Mouse (Mus musculus): ENCODE data around the gene Ptrh1. TPM values are rescaled to one million over a fixed set of nuclear protein-coding genes. Genes with fewer than 3 reads are reported as not detected.

The Ptrh1 gene
- polyA plus RNA-seq, 1 experiment from 2014 or later = 1.1 TPM

- Histone ChIP-seq H3K4me2 (ENCODE audit: low read depth, low read length) (no peak overlapping the region), H3K4me3 (ENCODE audit: low read depth, low read length) (no peak overlapping the region), H3K9me3 (ENCODE audit: low read length) (no peaks in the 10 kb centered on the region), H3K9ac (replicated peaks) (no peak overlapping the region), H3K4me1 (ENCODE audit: insufficient read depth) (no peaks in the 10 kb centered on the region; the same call in 1 of the 2 replicates), H3K27ac (ENCODE audit: low read depth) (no peak overlapping the region), H3K27me3 (ENCODE audit: insufficient read depth, low read length) (no peaks in the 10 kb centered on the region), H3K36me3 (replicated peaks; ENCODE audit: insufficient read depth, low read length) (peaks cover 19% of the 10 kb centered on the region)
- TF ChIP-seq EP300 (IDR thresholded peaks at IDR 0.05; ENCODE audit: low read depth) (no peak), CTCF (IDR thresholded peaks at IDR 0.05; ENCODE audit: low read depth) (no peak)
- 79% methylated on average over 2 of the region's 2 CpGs for WGBS (ENCODE audit: insufficient replicate concordance)
- ATAC-seq (no peak), DNase-seq (no peak)
These were observed 16.6 kb upstream of the Ptrh1 start for GRCm38 (mm10) chr2:32759001-32759400.

GRCm38 (mm10) chr2:32761361-32761760 is 14.2 kb upstream of the Ptrh1 start:
- TF ChIP-seq CTCF (IDR thresholded peaks at IDR 0.05; ENCODE audit: low read depth) (no peak), EP300 (IDR thresholded peaks at IDR 0.05; ENCODE audit: low read depth) (no peak)
- ATAC-seq (no peak), DNase-seq (peak; percentile 13)
- H3K27me3 ChIP-seq (ENCODE audit: insufficient read depth, low read length) = no peaks in the 10 kb centered on the region
- H3K9ac ChIP-seq (replicated peaks) = no peak overlapping the region
- WGBS (ENCODE audit: insufficient replicate concordance) = 85% methylated on average over 14 of the region's 14 CpGs
- H3K36me3 ChIP-seq (replicated peaks; ENCODE audit: insufficient read depth, low read length) = peaks cover 9% of the 10 kb centered on the region
- H3K4me3 ChIP-seq (ENCODE audit: low read depth, low read length) = no peak overlapping the region
- no peak overlapping the region for H3K27ac ChIP-seq (ENCODE audit: low read depth)
- H3K4me1 ChIP-seq (ENCODE audit: insufficient read depth) = no peaks in the 10 kb centered on the region; the same call in 1 of the 2 replicates
- no peak overlapping the region for H3K4me2 ChIP-seq (ENCODE audit: low read depth, low read length)
- no peaks in the 10 kb centered on the region for H3K9me3 ChIP-seq (ENCODE audit: low read length)

- H3K4me2 ChIP-seq (ENCODE audit: low read depth, low read length) = no peak overlapping the region
- peaks cover 9% of the 10 kb centered on the region for H3K36me3 ChIP-seq (replicated peaks; ENCODE audit: insufficient read depth, low read length)
- no peaks in the 10 kb centered on the region for H3K9me3 ChIP-seq (ENCODE audit: low read length)
- H3K27ac ChIP-seq (ENCODE audit: low read depth) = no peak overlapping the region
- DNase-seq (no peak), ATAC-seq (no peak)
- WGBS (ENCODE audit: insufficient replicate concordance) = 81% methylated on average over 4 of the region's 4 CpGs
- no peak overlapping the region for H3K9ac ChIP-seq (replicated peaks)
- no peaks in the 10 kb centered on the region; the same call in 1 of the 2 replicates for H3K4me1 ChIP-seq (ENCODE audit: insufficient read depth)
- TF ChIP-seq EP300 (IDR thresholded peaks at IDR 0.05; ENCODE audit: low read depth) = no peak
- TF ChIP-seq CTCF (IDR thresholded peaks at IDR 0.05; ENCODE audit: low read depth) = no peak
- H3K4me3 ChIP-seq (ENCODE audit: low read depth, low read length) = no peak overlapping the region
- H3K27me3 ChIP-seq (ENCODE audit: insufficient read depth, low read length) = no peaks in the 10 kb centered on the region
These were observed 13.7 kb upstream of the Ptrh1 start for GRCm38 (mm10) chr2:32761859-32762258.

- no peak for DNase-seq
- Histone ChIP-seq H3K4me3 (ENCODE audit: low read depth, low read length) (no peak overlapping the region), H3K4me2 (ENCODE audit: low read depth, low read length) (no peak overlapping the region), H3K36me3 (replicated peaks; ENCODE audit: insufficient read depth, low read length) (peaks cover 9% of the 10 kb centered on the region), H3K27ac (ENCODE audit: low read depth) (no peak overlapping the region), H3K4me1 (ENCODE audit: insufficient read depth) (no peaks in the 10 kb centered on the region), H3K9me3 (ENCODE audit: low read length) (no peaks in the 10 kb centered on the region), H3K27me3 (ENCODE audit: insufficient read depth, low read length) (no peaks in the 10 kb centered on the region), H3K9ac (replicated peaks) (no peak overlapping the region)
- WGBS (ENCODE audit: insufficient replicate concordance) = 72% methylated on average over 3 of the region's 3 CpGs
- no peak for ATAC-seq
- TF ChIP-seq CTCF (IDR thresholded peaks at IDR 0.05; ENCODE audit: low read depth) (peak; percentile 51), EP300 (IDR thresholded peaks at IDR 0.05; ENCODE audit: low read depth) (no peak)
These were observed 12.2 kb upstream of the Ptrh1 start for GRCm38 (mm10) chr2:32763353-32763752.

GRCm38 (mm10) chr2:32767241-32767640 is 8.3 kb upstream of the Ptrh1 start:
- Histone ChIP-seq H3K36me3 (replicated peaks; ENCODE audit: insufficient read depth, low read length) (no peaks in the 10 kb centered on the region), H3K9ac (replicated peaks) (no peak overlapping the region), H3K4me1 (ENCODE audit: insufficient read depth) (peaks cover 5% of the 10 kb centered on the region), H3K4me3 (ENCODE audit: low read depth, low read length) (no peak overlapping the region), H3K27me3 (ENCODE audit: insufficient read depth, low read length) (no peaks in the 10 kb centered on the region), H3K27ac (ENCODE audit: low read depth) (no peak overlapping the region), H3K4me2 (ENCODE audit: low read depth, low read length) (no peak overlapping the region), H3K9me3 (ENCODE audit: low read length) (no peaks in the 10 kb centered on the region)
- no peak for ATAC-seq
- no peak for DNase-seq
- TF ChIP-seq CTCF (IDR thresholded peaks at IDR 0.05; ENCODE audit: low read depth) = no peak
- WGBS (ENCODE audit: insufficient replicate concordance) = 66% methylated on average over 12 of the region's 12 CpGs

- Histone ChIP-seq H3K27ac (ENCODE audit: low read depth) (no peak overlapping the region), H3K27me3 (ENCODE audit: insufficient read depth, low read length) (no peaks in the 10 kb centered on the region), H3K4me2 (ENCODE audit: low read depth, low read length) (no peak overlapping the region), H3K4me1 (ENCODE audit: insufficient read depth) (peaks cover 5% of the 10 kb centered on the region), H3K9ac (replicated peaks) (no peak overlapping the region), H3K9me3 (ENCODE audit: low read length) (no peaks in the 10 kb centered on the region), H3K4me3 (ENCODE audit: low read depth, low read length) (no peak overlapping the region), H3K36me3 (replicated peaks; ENCODE audit: insufficient read depth, low read length) (no peaks in the 10 kb centered on the region)
- DNase-seq = peak; percentile 56
- peak; percentile 69 for ATAC-seq
- 45% methylated on average over 19 of the region's 19 CpGs for WGBS (ENCODE audit: insufficient replicate concordance)
- TF ChIP-seq CTCF (IDR thresholded peaks at IDR 0.05; ENCODE audit: low read depth) (no peak), EP300 (IDR thresholded peaks at IDR 0.05; ENCODE audit: low read depth) (no peak)
These were observed 6.8 kb upstream of the Ptrh1 start for GRCm38 (mm10) chr2:32768661-32769285.
